Mouse (Mus musculus) frontal cortex, adult (tissue): ENCODE measurements around the gene Fhad1.

Experiments
- ATAC-seq: cut with Nextera tagmentation; 2 replicates; pipeline ENCODE4 v1.9.2; 2017; ENCODE audit warnings: mild to moderate bottlenecking, moderate library complexity, mixed read lengths; ENCODE audit not compliant: low TSS enrichment

Fhad1 gene

GRCm38 (mm10) chr4:141886385-141886968, 128.4 kb downstream of the Fhad1 start:
- peak; percentile 15; the same call in 1 of the 2 replicates for ATAC-seq

- ATAC-seq, result peak; percentile 85
These were observed 129.4 kb downstream of the Fhad1 start for GRCm38 (mm10) chr4:141885451-141885850.

- peak; percentile 35 for ATAC-seq
These were observed 132.0 kb downstream of the Fhad1 start for GRCm38 (mm10) chr4:141882858-141883257.

GRCm38 (mm10) chr4:141881950-141882349, 132.9 kb downstream of the Fhad1 start:
- no peak for ATAC-seq

GRCm38 (mm10) chr4:141881289-141881914, 133.5 kb downstream of the Fhad1 start:
- ATAC-seq, result no peak

GRCm38 (mm10) chr4:141879875-141880274, 135.0 kb downstream of the Fhad1 start:
- no peak for ATAC-seq

GRCm38 (mm10) chr4:141879074-141879473, 135.8 kb downstream of the Fhad1 start:
- ATAC-seq, result peak; percentile 70

- no peak for ATAC-seq
These were observed 136.3 kb downstream of the Fhad1 start for GRCm38 (mm10) chr4:141878621-141879020.

GRCm38 (mm10) chr4:141875481-141876108, 139.3 kb downstream of the Fhad1 start:
- no peak for ATAC-seq

- ATAC-seq, result peak; percentile 60
These were observed 140.1 kb downstream of the Fhad1 start, which contains the start of gene Efhd2 for GRCm38 (mm10) chr4:141874601-141875460. Gene Efhd2, minus strand, starts transcription at chr4:141874920.

GRCm38 (mm10) chr4:141874111-141874600, 140.7 kb downstream of the Fhad1 start:
- no peak for ATAC-seq

GRCm38 (mm10) chr4:141872977-141873376, 141.9 kb downstream of the Fhad1 start:
- no peak for ATAC-seq

GRCm38 (mm10) chr4:141871909-141872308, 143.0 kb downstream of the Fhad1 start:
- ATAC-seq, result peak; percentile 25

- no peak for ATAC-seq
These were observed 143.6 kb downstream of the Fhad1 start for GRCm38 (mm10) chr4:141871333-141871725.

- no peak for ATAC-seq
These were observed 144.1 kb downstream of the Fhad1 start for GRCm38 (mm10) chr4:141870666-141871332.

- no peak for ATAC-seq
These were observed 145.3 kb downstream of the Fhad1 start for GRCm38 (mm10) chr4:141869436-141870215.

- no peak for ATAC-seq
These were observed 146.8 kb downstream of the Fhad1 start for GRCm38 (mm10) chr4:141868051-141868450.

- ATAC-seq, result 0 out of 2 replicates have a peak, but pooled peaks have one; percentile 13
These were observed 147.4 kb downstream of the Fhad1 start for GRCm38 (mm10) chr4:141867498-141867897.

- peak; percentile 28; the same call in 1 of the 2 replicates for ATAC-seq
These were observed 147.9 kb downstream of the Fhad1 start for GRCm38 (mm10) chr4:141866933-141867490.

- ATAC-seq, result no peak
These were observed 149.3 kb downstream of the Fhad1 start for GRCm38 (mm10) chr4:141865600-141865999.
